Mouse (Mus musculus): ENCODE results near the gene Epha2. TPM values are rescaled to one million over a fixed set of nuclear protein-coding genes. Genes with fewer than 3 reads are reported as not detected.

The Epha2 gene
- polyA plus RNA-seq, 1 experiment from 2014 or later: 7.8 TPM

DNA sequence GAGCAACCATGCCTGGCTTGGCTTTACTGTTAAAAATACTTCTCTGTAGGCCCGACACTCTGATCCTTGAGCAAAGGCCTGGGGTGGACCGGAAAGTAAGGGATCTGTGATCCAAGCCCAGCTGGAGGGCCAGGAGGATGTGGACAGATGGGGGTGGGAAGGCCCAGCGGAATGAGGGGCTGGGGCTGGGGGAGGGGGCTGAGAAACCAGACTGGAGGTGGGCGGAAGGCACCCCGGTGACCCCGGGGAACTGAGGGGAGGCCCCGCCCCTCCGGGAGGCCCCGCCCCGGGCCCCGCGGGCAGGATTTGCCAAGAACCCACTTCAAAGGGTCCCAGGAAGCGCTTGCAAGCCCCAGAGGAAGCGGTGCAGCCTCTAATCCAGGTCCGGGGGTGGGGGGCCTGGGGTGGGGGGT, 5.3 kb upstream of the Epha2 start:
- WGBS: 2% methylated on average over 14 of the region's 15 CpGs
- Histone ChIP-seq H3K9me3 (no peaks in the 10 kb centered on the region), H3K36me3 (no peaks in the 10 kb centered on the region), H3K4me2 (replicated peaks) (peak overlapping the region; percentile 40), H3K4me3 (0 out of 2 replicates have a peak overlapping the region, but pooled peaks have one; percentile 14), H3K27me3 (peaks cover 92% of the 10 kb centered on the region), H3K9ac (replicated peaks) (no peak overlapping the region), H3K4me1 (peaks cover 19% of the 10 kb centered on the region), H3K27ac (replicated peaks) (no peak overlapping the region)
- ATAC-seq (ENCODE audit: low FRiP score, low read depth): peak; percentile 14; the same call in 1 of the 2 replicates

DNA sequence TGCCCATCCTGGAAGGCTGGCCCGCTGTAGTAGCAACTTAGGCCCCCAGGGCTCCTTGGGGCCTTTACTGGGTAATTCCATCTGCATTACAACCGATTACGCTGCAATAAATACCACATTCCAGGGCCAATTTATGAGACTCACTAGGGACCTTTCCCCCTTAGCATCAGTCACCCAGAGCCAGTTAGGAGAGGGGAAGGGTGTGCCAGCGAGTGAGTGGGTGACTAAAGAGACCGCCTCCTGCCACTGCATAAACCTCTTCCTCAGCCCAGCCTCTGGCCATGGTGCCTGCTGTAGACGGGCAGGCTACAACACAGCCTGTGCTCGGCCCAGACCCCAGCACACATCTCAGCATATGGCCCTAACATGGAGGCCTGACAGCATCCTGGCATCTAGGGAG, 3.1 kb upstream of the Epha2 start:
- peaks cover 28% of the 10 kb centered on the region for H3K4me1 ChIP-seq
- ATAC-seq (ENCODE audit: low FRiP score, low read depth): no peak
- WGBS: 81% methylated on average over 7 of the region's 7 CpGs
- no peaks in the 10 kb centered on the region for H3K36me3 ChIP-seq
- no peak overlapping the region for H3K4me2 ChIP-seq (replicated peaks)
- peaks cover 93% of the 10 kb centered on the region for H3K27me3 ChIP-seq
- no peak overlapping the region for H3K9ac ChIP-seq (replicated peaks)
- no peaks in the 10 kb centered on the region for H3K9me3 ChIP-seq
- no peak overlapping the region for H3K4me3 ChIP-seq
- H3K27ac ChIP-seq (replicated peaks): no peak overlapping the region

DNA sequence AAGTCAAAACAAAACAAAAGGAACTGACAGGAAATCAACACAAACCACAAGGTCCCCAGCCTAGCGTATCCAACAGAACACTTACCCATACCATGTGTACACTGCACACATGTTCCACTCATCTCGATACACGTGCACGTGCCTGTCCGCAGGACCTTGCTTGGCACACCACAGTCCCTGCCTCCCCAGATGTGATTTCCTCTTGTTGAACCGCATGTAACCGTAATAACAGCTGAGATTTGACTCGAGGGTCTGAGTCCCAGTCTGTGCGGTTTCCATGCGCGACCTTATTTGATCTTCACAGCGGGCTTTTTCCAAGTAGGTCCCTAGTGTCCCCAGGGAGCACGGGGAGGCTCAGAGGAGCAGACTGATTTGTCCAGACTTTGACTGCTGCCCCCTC, 1.7 kb upstream of the Epha2 start:
- peaks cover 34% of the 10 kb centered on the region for H3K4me1 ChIP-seq
- no peaks in the 10 kb centered on the region for H3K9me3 ChIP-seq
- no peak for ATAC-seq (ENCODE audit: low FRiP score, low read depth)
- no peak overlapping the region for H3K4me2 ChIP-seq (replicated peaks)
- H3K27ac ChIP-seq (replicated peaks): no peak overlapping the region
- H3K27me3 ChIP-seq: peaks cover 93% of the 10 kb centered on the region
- WGBS: 66% methylated on average over 13 of the region's 13 CpGs
- H3K36me3 ChIP-seq: no peaks in the 10 kb centered on the region
- H3K4me3 ChIP-seq: no peak overlapping the region
- no peak overlapping the region for H3K9ac ChIP-seq (replicated peaks)

DNA sequence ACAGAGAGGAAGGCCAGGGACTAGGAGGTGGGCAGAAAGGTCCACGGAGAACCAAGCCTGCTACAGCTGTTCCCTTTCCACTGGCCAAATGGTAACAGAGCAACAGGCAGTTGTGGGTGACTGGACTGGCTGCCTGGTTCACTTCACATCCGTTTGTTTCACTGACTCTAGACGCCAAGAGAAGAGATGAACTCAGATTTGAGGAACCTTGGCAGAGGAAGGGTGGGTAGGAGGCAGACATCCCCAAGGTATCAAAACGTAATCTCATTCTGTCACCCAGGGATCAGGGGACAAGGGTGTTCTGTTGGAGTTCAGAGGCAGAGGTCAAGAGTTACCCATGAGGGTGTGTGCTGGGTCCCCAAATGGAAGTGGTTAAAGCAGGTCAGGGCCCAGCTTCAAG, 844 bp upstream of the Epha2 start:
- Histone ChIP-seq H3K4me3 (no peak overlapping the region), H3K4me2 (replicated peaks) (no peak overlapping the region), H3K9me3 (no peaks in the 10 kb centered on the region), H3K27me3 (peaks cover 93% of the 10 kb centered on the region), H3K36me3 (no peaks in the 10 kb centered on the region), H3K9ac (replicated peaks) (no peak overlapping the region), H3K27ac (replicated peaks) (no peak overlapping the region), H3K4me1 (peaks cover 34% of the 10 kb centered on the region)
- no peak for ATAC-seq (ENCODE audit: low FRiP score, low read depth)
- 66% methylated on average over 4 of the region's 4 CpGs for WGBS

DNA sequence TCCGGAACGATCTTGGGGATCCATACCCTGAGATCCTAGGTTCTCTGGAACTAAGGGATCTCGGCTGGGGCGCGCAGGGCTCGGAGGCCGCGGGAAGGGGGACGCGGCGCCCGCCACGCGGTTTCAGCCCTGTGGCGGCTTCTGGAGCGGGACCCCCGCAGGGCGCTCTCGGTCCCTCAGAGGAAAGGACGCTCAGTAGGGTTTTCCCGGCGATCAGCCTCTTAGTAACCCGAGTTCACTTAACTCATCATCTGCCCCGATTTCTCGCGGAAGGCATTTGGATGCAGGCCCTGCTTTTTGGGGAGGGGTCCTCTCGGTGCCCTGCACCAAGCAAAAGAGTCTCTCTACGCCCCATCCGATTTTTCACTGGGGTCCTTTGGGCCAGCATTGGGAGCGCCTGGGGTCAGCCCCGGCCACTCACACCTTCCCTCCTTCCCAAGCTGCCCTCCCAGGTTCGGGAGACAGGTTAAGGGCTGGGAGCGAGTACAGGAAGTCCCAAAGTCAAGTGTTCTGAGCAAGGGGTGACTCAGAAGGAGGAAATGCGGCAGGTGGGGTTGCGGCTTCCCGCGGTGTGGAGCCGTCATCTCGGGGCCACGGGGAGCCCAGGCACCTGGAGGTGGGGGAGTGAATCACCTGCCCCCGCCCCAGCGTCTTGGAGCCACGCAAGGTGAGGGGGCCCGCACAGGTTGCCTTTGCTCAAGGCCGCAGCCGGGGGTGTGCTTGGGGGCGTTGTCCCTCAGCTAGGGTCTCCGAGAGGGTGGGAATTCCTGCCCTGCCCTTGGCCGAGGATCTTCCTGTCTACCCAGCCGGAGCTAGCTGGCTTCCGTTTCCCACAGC, 769 bp downstream of the Epha2 start:
- Histone ChIP-seq H3K4me1 (peaks cover 32% of the 10 kb centered on the region), H3K4me3 (peak overlapping the region; percentile 67), H3K9ac (replicated peaks) (peak overlapping the region; percentile 73), H3K27me3 (peaks cover 80% of the 10 kb centered on the region), H3K27ac (replicated peaks) (no peak overlapping the region), H3K4me2 (replicated peaks) (peak overlapping the region; percentile 95), H3K9me3 (no peaks in the 10 kb centered on the region), H3K36me3 (no peaks in the 10 kb centered on the region)
- 0 out of 2 replicates have a peak, but pooled peaks have one; percentile 32 for ATAC-seq (ENCODE audit: low FRiP score, low read depth)
- under 1% methylated on average over 51 of the region's 51 CpGs for WGBS

DNA sequence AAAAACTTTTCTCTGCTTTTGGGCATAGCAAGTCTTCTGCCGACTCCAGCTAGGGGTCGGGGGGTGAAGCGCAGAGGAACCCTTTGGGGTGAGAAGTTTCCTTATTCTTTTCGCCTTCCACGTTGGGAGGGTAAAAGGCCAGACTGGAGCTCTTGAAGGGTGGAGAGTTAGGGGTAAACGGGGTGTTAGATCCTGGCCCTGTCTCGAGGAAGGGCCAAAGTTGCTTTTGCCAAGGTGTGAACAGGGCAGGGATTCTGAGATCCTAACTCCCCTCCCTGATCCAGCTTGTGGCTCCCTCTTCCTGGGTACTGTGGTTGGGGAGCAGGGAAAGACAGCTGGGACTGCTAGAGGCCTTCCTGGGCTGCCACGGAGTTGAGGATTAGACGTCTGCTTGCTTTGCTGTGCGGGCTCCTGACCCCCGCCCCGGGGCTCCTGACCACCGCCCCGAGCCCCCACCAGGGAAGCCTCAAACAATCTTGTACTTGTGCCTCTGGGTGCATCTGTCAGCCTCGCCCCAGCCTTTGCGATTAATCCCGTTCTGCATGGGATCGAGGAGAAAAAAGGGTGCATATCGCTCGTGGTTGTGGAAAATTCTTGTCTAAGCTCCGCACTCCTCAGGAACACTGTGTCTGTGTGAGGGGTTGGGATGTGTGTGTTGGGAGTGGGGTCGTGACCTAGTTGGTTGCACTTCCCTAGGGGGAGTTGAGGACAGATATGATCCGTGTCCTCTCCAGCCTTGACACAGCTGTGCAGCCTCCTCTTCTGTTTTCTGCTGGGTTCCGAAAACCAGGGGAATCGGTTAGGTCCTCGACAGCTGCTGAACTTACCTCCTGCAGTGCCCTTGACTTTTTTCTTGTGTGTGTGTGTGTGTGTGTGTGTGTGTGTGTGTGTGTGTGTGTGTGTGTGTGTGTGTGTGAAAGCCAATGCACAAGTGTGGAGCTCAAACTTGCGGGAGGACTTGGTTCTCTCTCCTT, 1.7 kb downstream of the Epha2 start:
- Histone ChIP-seq H3K36me3 (no peaks in the 10 kb centered on the region), H3K4me3 (peak overlapping the region; percentile 67), H3K4me2 (replicated peaks) (peak overlapping the region; percentile 95), H3K9me3 (no peaks in the 10 kb centered on the region), H3K27me3 (peaks cover 72% of the 10 kb centered on the region), H3K4me1 (peaks cover 32% of the 10 kb centered on the region), H3K9ac (replicated peaks) (peak overlapping the region; percentile 73), H3K27ac (replicated peaks) (no peak overlapping the region)
- 5% methylated on average over 26 of the region's 27 CpGs for WGBS
- no peak for ATAC-seq (ENCODE audit: low FRiP score, low read depth)

DNA sequence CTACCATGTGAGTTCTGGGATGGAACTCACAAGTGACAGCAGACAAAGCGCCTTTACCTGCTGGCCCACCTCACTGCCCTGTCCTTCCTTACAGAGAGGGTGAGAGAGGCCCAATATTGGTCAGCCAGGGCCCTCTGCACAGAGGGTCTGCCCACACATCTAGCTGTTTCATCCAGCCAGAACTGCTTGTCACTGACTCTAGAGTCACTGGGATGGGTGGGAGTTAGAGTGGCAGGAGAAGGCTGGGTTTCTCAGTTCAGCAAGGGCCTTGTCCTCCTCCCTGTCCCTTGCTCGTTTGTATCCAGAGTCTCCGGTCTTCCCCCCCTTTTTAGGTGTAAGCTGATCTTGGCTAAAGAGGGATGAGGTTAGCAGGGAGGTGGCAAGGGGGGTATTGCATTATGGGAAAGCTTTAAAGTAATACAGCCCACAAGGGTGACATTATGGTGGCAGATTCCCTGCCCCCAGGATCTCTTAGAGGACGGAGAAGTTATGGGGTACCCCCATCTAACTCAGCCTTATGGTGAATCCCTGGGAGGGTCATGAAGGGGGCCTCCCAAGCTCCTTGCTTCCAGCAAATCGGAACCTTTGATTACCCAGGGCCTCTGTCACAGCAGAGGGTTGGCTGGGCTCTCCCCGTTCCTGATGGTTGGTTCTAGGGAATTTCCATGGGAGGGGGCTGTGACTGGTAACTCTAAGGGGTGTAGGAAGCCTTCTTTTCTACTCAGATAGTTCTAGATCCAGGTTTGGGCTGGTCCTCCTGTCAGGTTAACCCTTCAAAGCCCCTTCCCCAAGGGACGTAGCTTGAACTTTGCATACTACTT, 2.6 kb downstream of the Epha2 start:
- H3K36me3 ChIP-seq: peaks cover 5% of the 10 kb centered on the region; the same call in 1 of the 2 replicates
- no peak overlapping the region for H3K27ac ChIP-seq (replicated peaks)
- H3K27me3 ChIP-seq: peaks cover 66% of the 10 kb centered on the region
- no peak overlapping the region; the same call in 1 of the 2 replicates for H3K9ac ChIP-seq (replicated peaks)
- 45% methylated on average over 7 of the region's 7 CpGs for WGBS
- peak overlapping the region; percentile 95 for H3K4me2 ChIP-seq (replicated peaks)
- no peak for ATAC-seq (ENCODE audit: low FRiP score, low read depth)
- peak overlapping the region; percentile 67 for H3K4me3 ChIP-seq
- H3K9me3 ChIP-seq: no peaks in the 10 kb centered on the region
- H3K4me1 ChIP-seq: peaks cover 32% of the 10 kb centered on the region

DNA sequence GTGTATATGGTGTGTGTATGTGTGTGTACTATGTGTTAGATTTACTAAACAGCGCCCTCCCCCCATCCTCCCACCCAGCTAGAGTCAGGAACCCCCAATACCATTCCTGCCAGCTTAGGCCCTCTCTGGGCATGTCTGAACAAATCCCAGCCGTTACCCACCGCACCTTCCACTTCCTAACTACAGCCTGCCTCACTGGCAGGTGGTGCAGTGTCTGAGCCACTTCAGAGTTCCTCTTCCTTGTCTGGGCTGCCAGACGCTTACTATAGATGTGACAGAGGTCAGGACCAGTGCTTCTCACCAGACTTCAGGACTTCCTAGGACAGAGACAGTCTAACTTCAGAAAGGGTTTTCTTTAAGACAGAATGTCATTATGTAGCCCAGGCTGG, 3.2 kb downstream of the Epha2 start:
- no peak overlapping the region for H3K27ac ChIP-seq (replicated peaks)
- H3K4me1 ChIP-seq: peaks cover 32% of the 10 kb centered on the region
- H3K4me2 ChIP-seq (replicated peaks): peak overlapping the region; percentile 95; the same call in 1 of the 2 replicates
- H3K9me3 ChIP-seq: no peaks in the 10 kb centered on the region
- 75% methylated on average over 4 of the region's 4 CpGs for WGBS
- H3K4me3 ChIP-seq: no peak overlapping the region
- peaks cover 65% of the 10 kb centered on the region for H3K27me3 ChIP-seq
- no peak for ATAC-seq (ENCODE audit: low FRiP score, low read depth)
- no peak overlapping the region for H3K9ac ChIP-seq (replicated peaks)
- peaks cover 8% of the 10 kb centered on the region; the same call in 1 of the 2 replicates for H3K36me3 ChIP-seq

DNA sequence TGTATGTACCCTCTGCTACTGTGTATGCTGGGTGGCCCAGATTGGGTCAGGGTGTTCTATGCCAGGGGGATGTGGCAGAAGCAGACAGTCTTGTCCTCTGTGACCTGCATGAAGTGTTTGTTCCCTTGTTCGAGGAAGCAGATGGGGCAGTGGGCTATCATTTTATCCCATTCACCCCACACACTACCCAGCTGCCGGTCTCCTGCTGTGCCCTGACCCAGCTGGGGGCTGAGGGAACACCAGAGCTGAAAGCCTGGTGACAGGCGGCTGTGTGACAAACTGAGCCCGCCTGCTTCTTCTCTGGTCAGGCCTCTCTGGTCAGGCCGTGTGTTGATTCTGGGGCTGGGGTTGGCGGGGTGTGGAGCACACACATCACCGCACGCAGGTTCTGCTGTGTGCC, 5.0 kb downstream of the Epha2 start:
- 17% methylated on average over 8 of the region's 8 CpGs for WGBS

DNA sequence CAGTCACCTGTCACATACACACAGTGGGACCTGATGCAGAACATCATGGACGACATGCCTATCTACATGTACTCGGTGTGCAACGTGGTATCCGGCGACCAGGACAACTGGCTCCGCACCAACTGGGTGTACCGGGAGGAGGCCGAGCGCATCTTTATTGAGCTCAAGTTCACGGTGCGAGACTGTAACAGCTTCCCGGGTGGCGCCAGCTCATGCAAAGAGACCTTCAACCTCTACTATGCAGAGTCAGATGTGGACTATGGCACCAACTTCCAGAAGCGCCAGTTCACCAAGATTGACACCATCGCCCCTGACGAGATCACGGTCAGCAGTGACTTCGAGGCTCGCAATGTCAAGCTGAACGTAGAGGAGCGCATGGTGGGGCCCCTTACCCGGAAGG, 7.3 kb downstream of the Epha2 start:
- Histone ChIP-seq H3K4me3 (no peak overlapping the region), H3K4me1 (peaks cover 51% of the 10 kb centered on the region), H3K27ac (replicated peaks) (no peak overlapping the region), H3K9me3 (no peaks in the 10 kb centered on the region), H3K27me3 (peaks cover 24% of the 10 kb centered on the region), H3K4me2 (replicated peaks) (no peak overlapping the region), H3K9ac (replicated peaks) (no peak overlapping the region), H3K36me3 (peaks cover 8% of the 10 kb centered on the region; the same call in 1 of the 2 replicates)
- WGBS: 95% methylated on average over 22 of the region's 22 CpGs
- ATAC-seq (ENCODE audit: low FRiP score, low read depth): no peak

More for the DNA sequence above, 5.0 kb downstream of the Epha2 start:
- Histone ChIP-seq H3K9me3 (no peaks in the 10 kb centered on the region), H3K4me3 (no peak overlapping the region), H3K4me2 (replicated peaks) (peak overlapping the region; percentile 24), H3K36me3 (peaks cover 8% of the 10 kb centered on the region; the same call in 1 of the 2 replicates), H3K27ac (replicated peaks) (peak overlapping the region; percentile 64), H3K4me1 (peaks cover 48% of the 10 kb centered on the region), H3K27me3 (peaks cover 48% of the 10 kb centered on the region), H3K9ac (replicated peaks) (no peak overlapping the region)
- peak; percentile 28; the same call in 1 of the 2 replicates for ATAC-seq (ENCODE audit: low FRiP score, low read depth)

Data from midbrain, embryonic 12.5 days (tissue).